Mouse (Mus musculus) hindbrain, postnatal 0 days (tissue): ENCODE measurements around the gene Pole4. TPM values are rescaled to one million over a fixed set of nuclear protein-coding genes. Genes with fewer than 3 reads are reported as not detected.

ENCODE experiments used
- ATAC-seq: fragments of 200-750 bp; cut with Nextera tagmentation; 2 replicates; pipeline ENCODE4 v1.8.0; 2017; ENCODE audit warnings: mild to moderate bottlenecking, moderate TSS enrichment, moderate library complexity
- DNase-seq: peaks from one replicate; pipeline ENCODE4 v3.0.0-alpha.2; 2015; ENCODE audit warnings: low spot score
- H3K27ac ChIP-seq: fragments of 300-500 bp; sonication (generic); 2 replicates; pipeline ENCODE4 v1.5.1; 2014; ENCODE audit warnings: mild to moderate bottlenecking
- H3K27me3 ChIP-seq: fragments of 300-500 bp; sonication (generic); 2 replicates; pipeline ENCODE4 v1.6.1; 2014; ENCODE audit warnings: low read length, mixed read lengths; ENCODE audit not compliant: insufficient read depth
- H3K36me3 ChIP-seq: fragments of 300-500 bp; sonication (generic); 2 replicates; pipeline ENCODE4 v1.6.1; 2014; ENCODE audit warnings: low read length, mixed read lengths; ENCODE audit not compliant: insufficient read depth
- H3K4me1 ChIP-seq: fragments of 300-500 bp; sonication (generic); 2 replicates; pipeline ENCODE4 v1.6.1; 2014; ENCODE audit warnings: antibody characterized with exemption, low read length, mixed read lengths; ENCODE audit not compliant: insufficient read depth
- H3K4me2 ChIP-seq: fragments of 300-500 bp; sonication (generic); 2 replicates; pipeline ENCODE4 v1.6.1; 2014; ENCODE audit warnings: low read depth, mild to moderate bottlenecking, low read length, moderate library complexity, mixed read lengths
- H3K4me3 ChIP-seq: fragments of 300-500 bp; sonication (generic); 2 replicates; pipeline ENCODE4 v1.5.1; 2014; ENCODE audit warnings: low read length
- H3K9ac ChIP-seq: fragments of 300-500 bp; sonication (generic); replicated peaks from 2 replicates; pipeline ENCODE4 v1.6.1; 2014; ENCODE audit warnings: mild to moderate bottlenecking, low read length, moderate library complexity, mixed read lengths
- H3K9me3 ChIP-seq: fragments of 300-500 bp; sonication (generic); 2 replicates; pipeline ENCODE4 v1.6.1; 2016; ENCODE audit warnings: low read length, mixed read lengths
- CTCF ChIP-seq: IDR thresholded peaks from 2 replicates; pipeline ENCODE4 v1.5.1; 2016; ENCODE audit warnings: antibody characterized with exemption, control low read depth, low read depth
- WGBS: fragments of 180-500 bp; shearing (Covaris S2); extraction: QIAGEN DNeasy Blood & Tissue Kit; methylation state at CpG from one replicate; pipeline ENCODE4 v1.1.7; 2014; 5-methylcytosine and 5-hydroxymethylcytosine counted together
- polyA plus RNA-seq: library from polyadenylated mRNA; unstranded; fragments of >200 nt; fragmentation: Nextera tagmentation; extraction: Ambion mirVana; gene quantifications from 2 replicates; pipeline ENCODE4 v1.2.1, GENCODE M21; 2015
- total RNA-seq: library from RNA; depleted of rRNA; stranded (reverse); fragments of >200 nt; gene quantifications from 2 replicates; pipeline ENCODE4 v1.2.3, GENCODE M21; 2014; rRNA removed

The Pole4 gene
- total and polyA plus RNA-seq, 2 experiments from 2014 or later: 68.4 to 142 TPM

DNA sequence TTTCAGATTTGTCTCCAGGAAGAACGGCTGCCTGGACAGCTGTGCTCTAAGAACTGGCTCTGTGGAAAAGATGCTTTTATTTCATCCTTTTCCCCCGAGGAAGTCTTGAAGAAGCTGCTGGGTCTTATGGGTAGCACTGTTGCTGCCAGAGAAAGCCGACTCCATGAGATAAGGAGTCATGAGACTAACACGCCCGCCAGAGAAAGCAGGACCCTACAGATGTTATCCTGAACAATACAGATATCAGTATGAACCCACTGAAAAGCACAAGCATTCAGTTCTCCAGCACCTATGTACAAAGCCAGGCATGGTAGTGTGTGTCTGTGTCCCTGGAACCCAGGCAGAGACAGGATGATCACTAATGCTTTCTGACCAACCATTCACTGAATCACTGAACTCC, 129.7 kb downstream of the Pole4 start:
- DNase-seq: no peak
- ATAC-seq: no peak
- Histone ChIP-seq H3K27me3 (no peaks in the 10 kb centered on the region), H3K9ac (no peak overlapping the region), H3K36me3 (no peaks in the 10 kb centered on the region), H3K9me3 (no peaks in the 10 kb centered on the region), H3K4me3 (no peak overlapping the region), H3K4me2 (no peak overlapping the region), H3K4me1 (no peaks in the 10 kb centered on the region), H3K27ac (no peak overlapping the region)
- no peak for TF ChIP-seq CTCF
- whole genome bisulfite sequencing: 89% methylated on average over 5 of the region's 5 CpGs

Other genes with a start within 250 kb of the Pole4 start
- gene Hk2, start 69.1 kb upstream of the Pole4 start, total RNA-seq: 6.0 and 13.0 TPM in 2 replicates
- 2.6 and 3.6 TPM in 2 replicates for gene Hk2, start 69.1 kb upstream of the Pole4 start, polyA plus RNA-seq
- 19.2 and 21.6 TPM in 2 replicates for gene Sema4f, start 234.4 kb upstream of the Pole4 start, total RNA-seq
- 18.1 and 19.4 TPM in 2 replicates for gene Sema4f, start 234.4 kb upstream of the Pole4 start, polyA plus RNA-seq
- gene M1ap, start 241.5 kb upstream of the Pole4 start, total RNA-seq: 0.16 TPM in 1 of 2 replicates, not detected in the other
- gene M1ap, start 241.5 kb upstream of the Pole4 start, polyA plus RNA-seq: 0.24 and 0.38 TPM in 2 replicates